Mouse (Mus musculus): ENCODE measurements at regions not wholly inside any gene's neighbourhood (a gene's known extent, or its start where the extent isn't known, plus 50 kb on each side); places are given as distances from the start of the nearest gene placed in this dataset.

DNA sequence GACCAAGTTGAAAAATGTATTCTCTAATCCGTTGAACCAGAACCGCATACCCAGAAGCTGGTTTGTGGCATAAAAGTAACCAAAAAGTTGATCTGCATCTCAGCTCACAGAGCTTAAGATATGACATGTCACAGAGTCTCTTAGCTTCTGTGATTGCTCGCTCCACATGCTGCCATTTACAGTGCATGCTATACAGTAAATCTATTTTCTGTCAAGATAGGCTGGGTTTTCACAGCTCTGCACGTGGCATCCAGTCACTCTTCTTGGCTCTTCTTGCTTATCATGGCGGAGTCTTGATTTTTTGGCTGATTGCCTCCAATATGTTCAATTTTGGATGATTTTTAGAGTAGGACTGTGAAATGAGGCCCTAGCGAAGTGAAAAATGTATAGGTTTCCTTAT is 397.5 kb downstream of the Hsfy2 start:
- no peak overlapping the region for H3K9ac ChIP-seq (ENCODE audit: low read depth, low read length)
- no peak overlapping the region for H3K4me3 ChIP-seq
- H3K27me3 ChIP-seq (ENCODE audit: control insufficient read depth, insufficient read depth, low read length), result no peaks in the 10 kb centered on the region
- no peak overlapping the region for H3K27ac ChIP-seq
- no peaks in the 10 kb centered on the region for H3K36me3 ChIP-seq (ENCODE audit: control insufficient read depth, insufficient read depth, low read length)
- no peaks in the 10 kb centered on the region for H3K4me1 ChIP-seq (ENCODE audit: control insufficient read depth, insufficient read depth, low read length)
- H3K79me2 ChIP-seq (replicated peaks; ENCODE audit: control insufficient read depth, insufficient read depth, low read length), result no peaks in the 10 kb centered on the region
- 75% methylated on average over 6 of the region's 6 CpGs for WGBS
- DNase-seq, result no peak
- intact Hi-C loops (cut with DNase I), result no loop called here
- no peak for TF ChIP-seq EP300 (IDR thresholded peaks at IDR 0.05; ENCODE audit: insufficient read depth, low read depth, low read length)
- TF ChIP-seq CTCF (IDR thresholded peaks at IDR 0.05), result no peak
- no peak for TF ChIP-seq POLR2A (IDR thresholded peaks at IDR 0.05; ENCODE audit: insufficient read depth, low read depth, low read length)

DNA sequence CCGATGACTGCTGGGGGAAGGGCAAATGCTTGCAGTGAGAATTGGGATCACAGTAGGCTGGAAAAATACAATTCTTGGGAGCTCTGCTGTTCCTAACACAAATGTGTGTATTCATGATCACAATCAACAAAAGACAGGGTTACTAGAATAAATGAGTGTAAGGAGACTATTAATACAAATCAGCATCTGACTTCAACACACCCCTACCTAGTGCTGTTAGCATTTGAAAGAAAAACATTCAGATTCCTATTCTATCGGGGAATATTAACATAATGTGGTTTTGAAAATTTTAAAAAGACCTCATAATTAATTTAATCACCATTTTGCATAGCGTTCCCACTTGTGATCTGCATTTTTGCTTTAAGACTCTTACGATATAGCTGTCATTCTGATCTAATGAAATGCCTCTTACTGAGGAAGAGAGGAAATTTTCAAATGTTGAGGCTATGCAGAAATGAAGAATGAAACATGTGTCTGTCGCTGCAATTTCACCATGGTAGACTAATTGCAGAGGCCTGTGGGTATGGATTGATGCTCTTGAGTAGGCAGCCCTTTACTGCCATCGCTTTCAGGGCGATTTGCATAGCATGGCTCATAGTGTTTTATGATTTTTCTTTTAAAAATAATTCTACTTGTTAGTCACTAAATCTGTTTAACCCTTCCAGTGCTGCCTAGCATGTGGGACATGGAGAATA is 410.8 kb downstream of the Hsfy2 start:
- Histone ChIP-seq H3K4me3 (no peak overlapping the region), H3K4me1 (ENCODE audit: control insufficient read depth, insufficient read depth, low read length) (no peaks in the 10 kb centered on the region), H3K36me3 (ENCODE audit: control insufficient read depth, insufficient read depth, low read length) (no peaks in the 10 kb centered on the region), H3K27ac (no peak overlapping the region), H3K27me3 (ENCODE audit: control insufficient read depth, insufficient read depth, low read length) (no peaks in the 10 kb centered on the region), H3K79me2 (replicated peaks; ENCODE audit: control insufficient read depth, insufficient read depth, low read length) (no peaks in the 10 kb centered on the region), H3K9ac (ENCODE audit: low read depth, low read length) (no peak overlapping the region)
- DNase-seq, result no peak
- intact Hi-C loops (cut with DNase I), result no loop called here
- TF ChIP-seq EP300 (IDR thresholded peaks at IDR 0.05; ENCODE audit: insufficient read depth, low read depth, low read length) (no peak), CTCF (IDR thresholded peaks at IDR 0.05) (no peak), POLR2A (IDR thresholded peaks at IDR 0.05; ENCODE audit: insufficient read depth, low read depth, low read length) (no peak)
- 81% methylated on average over 7 of the region's 7 CpGs for WGBS

DNA sequence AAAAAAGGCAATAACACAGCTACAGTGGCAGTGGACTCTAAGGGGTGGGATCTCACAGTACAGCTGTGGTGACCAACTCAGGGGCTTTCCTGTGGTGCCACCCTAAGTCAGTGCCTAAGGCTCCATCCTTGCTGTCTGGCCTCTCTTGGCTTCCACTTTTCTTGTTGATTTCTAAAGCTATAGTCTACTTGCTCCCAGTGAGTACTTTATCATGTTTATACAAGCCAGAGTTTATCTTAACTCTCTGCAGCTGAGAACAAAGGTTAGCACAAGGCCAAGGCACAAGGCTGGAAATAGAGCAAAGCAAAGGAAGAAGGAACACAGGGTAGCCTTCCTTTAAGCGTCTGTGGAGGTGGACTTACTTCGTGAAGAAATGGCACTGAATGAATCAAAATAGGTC is 417.5 kb downstream of the Hsfy2 start:
- no peak overlapping the region for H3K9ac ChIP-seq (ENCODE audit: low read depth, low read length)
- intact Hi-C loops (cut with DNase I), result no loop called here
- no peaks in the 10 kb centered on the region for H3K27me3 ChIP-seq (ENCODE audit: control insufficient read depth, insufficient read depth, low read length)
- no peak for DNase-seq
- H3K36me3 ChIP-seq (ENCODE audit: control insufficient read depth, insufficient read depth, low read length), result no peaks in the 10 kb centered on the region
- TF ChIP-seq CTCF (IDR thresholded peaks at IDR 0.05) (no peak), POLR2A (IDR thresholded peaks at IDR 0.05; ENCODE audit: insufficient read depth, low read depth, low read length) (no peak), EP300 (IDR thresholded peaks at IDR 0.05; ENCODE audit: insufficient read depth, low read depth, low read length) (no peak)
- H3K4me3 ChIP-seq, result no peak overlapping the region
- H3K27ac ChIP-seq, result no peak overlapping the region
- WGBS, result 17% methylated on average over 2 of the region's 2 CpGs
- no peaks in the 10 kb centered on the region for H3K79me2 ChIP-seq (replicated peaks; ENCODE audit: control insufficient read depth, insufficient read depth, low read length)
- no peaks in the 10 kb centered on the region for H3K4me1 ChIP-seq (ENCODE audit: control insufficient read depth, insufficient read depth, low read length)

DNA sequence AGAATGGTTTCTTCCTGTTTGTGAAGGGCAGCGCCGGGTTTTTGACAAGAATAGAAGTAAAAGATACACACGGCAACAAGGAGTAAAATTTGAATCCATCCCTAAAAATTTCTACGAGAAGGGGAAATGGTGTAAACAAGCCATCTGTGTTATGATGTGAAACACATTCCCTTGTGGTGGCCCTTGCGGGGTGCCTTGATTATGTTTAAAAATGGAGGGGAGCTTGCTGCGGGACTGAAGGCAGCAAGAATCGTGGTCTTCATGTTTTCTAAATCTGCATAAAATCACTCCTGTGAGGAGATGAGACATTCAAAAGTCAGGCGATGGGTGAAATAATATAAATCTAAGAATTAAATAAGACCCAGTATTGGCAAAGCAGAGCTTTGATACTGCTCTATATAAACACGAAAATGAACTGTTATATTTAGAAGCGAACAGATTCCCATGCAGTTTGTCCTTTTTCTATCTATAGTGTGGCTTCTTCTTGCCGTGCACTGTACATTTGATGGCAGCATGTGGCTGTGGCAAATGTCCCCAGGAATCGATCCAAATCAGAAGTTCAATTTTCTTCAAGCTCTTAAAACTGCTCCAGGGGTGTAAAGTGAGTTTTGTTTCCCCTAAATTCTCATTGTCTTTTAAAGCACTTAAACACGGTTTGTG is 426.4 kb downstream of the Hsfy2 start:
- Histone ChIP-seq H3K27ac (no peak overlapping the region), H3K79me2 (replicated peaks; ENCODE audit: control insufficient read depth, insufficient read depth, low read length) (no peaks in the 10 kb centered on the region), H3K4me1 (ENCODE audit: control insufficient read depth, insufficient read depth, low read length) (no peaks in the 10 kb centered on the region), H3K4me3 (no peak overlapping the region), H3K27me3 (ENCODE audit: control insufficient read depth, insufficient read depth, low read length) (no peaks in the 10 kb centered on the region), H3K36me3 (ENCODE audit: control insufficient read depth, insufficient read depth, low read length) (no peaks in the 10 kb centered on the region), H3K9ac (ENCODE audit: low read depth, low read length) (no peak overlapping the region)
- TF ChIP-seq CTCF (IDR thresholded peaks at IDR 0.05), result no peak
- TF ChIP-seq EP300 (IDR thresholded peaks at IDR 0.05; ENCODE audit: insufficient read depth, low read depth, low read length), result no peak
- no peak for TF ChIP-seq POLR2A (IDR thresholded peaks at IDR 0.05; ENCODE audit: insufficient read depth, low read depth, low read length)
- no peak for DNase-seq
- 74% methylated on average over 13 of the region's 13 CpGs for WGBS
- intact Hi-C loops (cut with DNase I), result no loop called here

DNA sequence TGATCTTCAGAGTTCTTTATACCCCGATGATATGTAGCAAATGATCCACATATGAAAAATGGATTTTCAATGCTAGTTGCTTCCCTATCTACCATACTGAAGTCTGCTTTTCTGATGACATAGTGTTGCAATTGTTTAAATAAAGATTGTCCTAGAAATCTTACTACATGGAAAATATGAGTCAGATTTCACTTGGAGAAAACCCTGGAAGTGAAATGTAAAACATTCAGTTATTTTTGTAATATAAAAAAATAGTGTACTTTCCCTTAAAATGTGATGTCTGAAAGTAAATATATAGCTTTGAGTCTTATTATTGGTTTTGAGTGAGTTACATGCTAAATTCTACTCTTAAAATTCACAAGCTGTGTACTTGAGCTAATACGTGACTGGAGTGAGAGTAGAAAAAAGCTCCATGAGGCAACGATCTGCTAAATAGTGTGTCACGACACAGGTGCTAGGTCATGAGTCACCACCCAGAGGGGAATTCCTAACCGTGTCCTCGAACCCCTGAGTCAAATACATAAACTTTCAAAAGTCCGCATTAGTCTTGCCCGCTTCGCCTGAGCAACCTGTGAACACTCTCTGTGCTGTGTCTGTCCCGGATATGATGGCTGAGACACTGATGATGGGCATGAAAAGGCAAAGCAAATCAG is 430.5 kb downstream of the Hsfy2 start:
- Histone ChIP-seq H3K4me3 (no peak overlapping the region), H3K27ac (no peak overlapping the region), H3K36me3 (ENCODE audit: control insufficient read depth, insufficient read depth, low read length) (no peaks in the 10 kb centered on the region), H3K27me3 (ENCODE audit: control insufficient read depth, insufficient read depth, low read length) (no peaks in the 10 kb centered on the region), H3K79me2 (replicated peaks; ENCODE audit: control insufficient read depth, insufficient read depth, low read length) (no peaks in the 10 kb centered on the region), H3K4me1 (ENCODE audit: control insufficient read depth, insufficient read depth, low read length) (no peaks in the 10 kb centered on the region), H3K9ac (ENCODE audit: low read depth, low read length) (no peak overlapping the region)
- no peak for DNase-seq
- WGBS, result 84% methylated on average over 10 of the region's 10 CpGs
- intact Hi-C loops (cut with DNase I), result no loop called here
- TF ChIP-seq POLR2A (IDR thresholded peaks at IDR 0.05; ENCODE audit: insufficient read depth, low read depth, low read length) (no peak), CTCF (IDR thresholded peaks at IDR 0.05) (no peak), EP300 (IDR thresholded peaks at IDR 0.05; ENCODE audit: insufficient read depth, low read depth, low read length) (no peak)

DNA sequence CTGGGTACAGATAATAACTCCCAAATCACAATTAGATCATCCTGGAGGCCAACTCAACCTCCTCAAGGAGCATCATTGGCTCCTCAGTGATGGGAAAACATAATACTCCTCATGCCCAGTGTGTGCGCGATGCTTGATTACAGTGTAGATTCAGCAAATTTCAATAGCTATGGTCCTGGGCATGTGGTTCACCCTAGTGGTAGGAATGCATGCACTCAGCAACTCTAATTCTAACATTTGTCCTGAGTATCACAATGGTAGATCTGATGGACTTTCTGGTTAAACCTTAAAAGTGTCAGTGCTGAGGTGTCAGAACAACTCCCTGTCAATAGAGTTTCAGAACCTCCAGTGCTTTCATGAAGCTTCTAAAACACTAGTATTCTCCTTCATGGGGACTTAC is 442.0 kb downstream of the Hsfy2 start:
- Histone ChIP-seq H3K4me3 (no peak overlapping the region), H3K9ac (ENCODE audit: low read depth, low read length) (no peak overlapping the region), H3K36me3 (ENCODE audit: control insufficient read depth, insufficient read depth, low read length) (no peaks in the 10 kb centered on the region), H3K27ac (no peak overlapping the region), H3K79me2 (replicated peaks; ENCODE audit: control insufficient read depth, insufficient read depth, low read length) (no peaks in the 10 kb centered on the region), H3K4me1 (ENCODE audit: control insufficient read depth, insufficient read depth, low read length) (no peaks in the 10 kb centered on the region), H3K27me3 (ENCODE audit: control insufficient read depth, insufficient read depth, low read length) (no peaks in the 10 kb centered on the region)
- 98% methylated on average over 2 of the region's 2 CpGs for WGBS
- DNase-seq, result no peak
- TF ChIP-seq POLR2A (IDR thresholded peaks at IDR 0.05; ENCODE audit: insufficient read depth, low read depth, low read length) (no peak), CTCF (IDR thresholded peaks at IDR 0.05) (0 out of 2 replicates have a peak, but pooled peaks have one; percentile 20), EP300 (IDR thresholded peaks at IDR 0.05; ENCODE audit: insufficient read depth, low read depth, low read length) (no peak)
- intact Hi-C loops (cut with DNase I), result no loop called here
